Comparison of ENCODE assay signal across 25 mouse cellular contexts in the genomic region with DNA sequence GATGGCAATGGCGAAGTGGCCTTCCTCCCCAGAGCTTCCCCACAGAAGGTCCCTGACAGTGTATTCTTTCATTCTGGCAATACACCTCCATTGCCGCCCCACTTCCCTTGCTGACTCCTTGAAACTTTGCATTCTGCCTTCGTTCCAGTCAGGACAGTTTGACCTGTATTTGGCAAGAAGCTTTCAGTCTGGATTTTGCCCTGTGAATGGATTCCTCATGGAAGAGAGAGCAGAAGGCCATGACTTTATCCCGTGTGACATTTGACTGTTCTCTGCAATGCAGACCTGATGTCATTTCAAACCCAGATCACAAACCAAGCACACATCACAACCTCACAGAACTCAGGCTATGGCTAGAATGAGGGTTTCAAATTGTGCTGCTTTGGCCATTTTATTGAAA. TPM values are rescaled to one million over a fixed set of nuclear protein-coding genes. Genes with fewer than 3 reads are reported as not detected.
DNase-seq lines count a peak whose midpoint lies in the region; ATAC-seq lines count a peak whose summit lies in the region.
"Had no signal": no experiment of that assay in that cellular context is flagged by ENCODE, and none has a peak within 500 bp of the region (broad histone marks: within the 10 kb centered on the region; RNA-seq: fewer than 3 reads in every experiment).

No protein-coding gene starts in this region.

- no peak overlapping the region for H3K9ac ChIP-seq in kidney, embryonic 15.5 days
- H3K9ac ChIP-seq: embryonic facial prominence, embryonic 12.5 days; forebrain, embryonic 13.5 days; forebrain, embryonic 15.5 days had no signal

- DNase-seq in heart, embryonic 10.5 days (ENCODE audit: low spot score) = peak; percentile 45
- DNase-seq in heart, adult 18-20 months = no peak
- peak; percentile 26 to 40 for DNase-seq in kidney, adult 8-10 months
- no peak for DNase-seq in kidney, postnatal 25 days
- DNase-seq in kidney, postnatal 36 days = peak; percentile 22 to 53
- DNase-seq: adrenal gland, adult 8-10 months; adrenal gland, postnatal 14 days; adrenal gland, postnatal 36 days; B cell, adult 2 months; cerebellum, adult 11-12 months; cerebellum, adult 2 months; cerebellum, adult 9-10 months; cerebellum, postnatal 10 days; cerebellum, postnatal 25 days had no signal

- WGBS in heart, embryonic 10.5 days = 83% methylated on average over 4 of the region's 4 CpGs
- WGBS in kidney, embryonic 15.5 days = 90% methylated on average over 4 of the region's 4 CpGs

- H3K27ac ChIP-seq in heart, embryonic 10.5 days = no peak overlapping the region
- H3K27ac ChIP-seq in kidney, embryonic 15.5 days = no peak overlapping the region
- H3K27ac ChIP-seq: embryonic facial prominence, embryonic 10.5 days; embryonic facial prominence, embryonic 12.5 days; forebrain, embryonic 13.5 days; forebrain, embryonic 15.5 days had no signal

- H3K27me3 ChIP-seq in heart, embryonic 10.5 days (ENCODE audit: insufficient read depth, poor library complexity, severe bottlenecking) = no peaks in the 10 kb centered on the region
- H3K27me3 ChIP-seq in kidney, embryonic 15.5 days = no peaks in the 10 kb centered on the region
- H3K27me3 ChIP-seq: CH12.LX; embryonic facial prominence, embryonic 12.5 days; forebrain, embryonic 13.5 days; forebrain, embryonic 15.5 days; Patski had no signal

- H3K9me3 ChIP-seq in heart, embryonic 10.5 days = no peaks in the 10 kb centered on the region
- no peaks in the 10 kb centered on the region for H3K9me3 ChIP-seq in kidney, embryonic 15.5 days (replicated peaks)
- H3K9me3 ChIP-seq: embryonic facial prominence, embryonic 10.5 days; embryonic facial prominence, embryonic 12.5 days; forebrain, embryonic 13.5 days; forebrain, embryonic 15.5 days; G1E had no signal

- H3K4me1 ChIP-seq in heart, embryonic 10.5 days = no peaks in the 10 kb centered on the region
- 0 out of 2 replicates have a peak, but pooled peaks cover 5% of the 10 kb centered on the region for H3K4me1 ChIP-seq in kidney, embryonic 15.5 days
- H3K4me1 ChIP-seq: forebrain, embryonic 13.5 days; forebrain, embryonic 15.5 days had no signal

- H3K4me2 ChIP-seq in kidney, embryonic 15.5 days = no peak overlapping the region
- H3K4me2 ChIP-seq: embryonic facial prominence, embryonic 12.5 days; forebrain, embryonic 13.5 days; forebrain, embryonic 15.5 days had no signal

- H3K4me3 ChIP-seq in heart, embryonic 10.5 days = no peak overlapping the region
- H3K4me3 ChIP-seq in kidney, embryonic 15.5 days (replicated peaks) = no peak overlapping the region
- H3K4me3 ChIP-seq: embryonic facial prominence, embryonic 10.5 days; embryonic facial prominence, embryonic 12.5 days; forebrain, embryonic 13.5 days; forebrain, embryonic 15.5 days had no signal

- H3K36me3 ChIP-seq in heart, embryonic 10.5 days = no peaks in the 10 kb centered on the region
- H3K36me3 ChIP-seq in kidney, embryonic 15.5 days = no peaks in the 10 kb centered on the region
- H3K36me3 ChIP-seq: embryonic facial prominence, embryonic 10.5 days; embryonic facial prominence, embryonic 12.5 days; forebrain, embryonic 15.5 days; G1E had no signal

- no peak for ATAC-seq in kidney, embryonic 15.5 days (replicated peaks; ENCODE audit: low FRiP score)
- ATAC-seq: activated CD4-positive, CD25-positive, alpha-beta regulatory T cell, adult 4 months; CD4-positive, CD25-positive, alpha-beta regulatory T cell, adult 4 months; forebrain, embryonic 13.5 days; forebrain, embryonic 15.5 days had no signal

RNA-seq across cellular contexts. Expression of a gene that starts 55.9 kb away (rescaled TPM):
- polyA plus RNA-seq in heart, embryonic 10.5 days (2016; fragmentation: Nextera tagmentation; extraction: Ambion mirVana) = 0.82 and 0.85 TPM in 2 replicates
- total RNA-seq in heart, adult 18-20 months (2021) = under 1 TPM; 0.22 to 0.44 TPM
- 4.7 and 4.9 TPM in 2 replicates for polyA plus RNA-seq in kidney, embryonic 15.5 days (2015; fragmentation: Nextera tagmentation; extraction: Ambion mirVana)
- total RNA-seq: CH12.LX had no signal
- polyA plus RNA-seq: activated CD4-positive, CD25-positive, alpha-beta regulatory T cell, adult 4 months; cortical plate, adult 2 months; forebrain, embryonic 15.5 days; G1E; Patski had no signal

Comparison
In these comparisons a context has a peak if more than half of its experiments do, and no peak if none do; other contexts are left out.
1. DNase-seq: peak in heart, embryonic 10.5 days (single experiment), kidney, adult 8-10 months (2 of 2) and kidney, postnatal 36 days (2 of 2); none in heart, adult 18-20 months (0 of 2) and kidney, postnatal 25 days (0 of 2).